Mouse (Mus musculus): Measurements from ENCODE around the gene Nrip2. TPM values are rescaled to one million over a fixed set of nuclear protein-coding genes. Genes with fewer than 3 reads are reported as not detected.
"Not testable (repeated sequence)": the region's sequence is repeated elsewhere in the genome, so short reads cannot be mapped to it uniquely, and the experiment has no call there.

The Nrip2 gene
- polyA plus RNA-seq, 1 experiment from 2014 or later, result 2.5 TPM

DNA sequence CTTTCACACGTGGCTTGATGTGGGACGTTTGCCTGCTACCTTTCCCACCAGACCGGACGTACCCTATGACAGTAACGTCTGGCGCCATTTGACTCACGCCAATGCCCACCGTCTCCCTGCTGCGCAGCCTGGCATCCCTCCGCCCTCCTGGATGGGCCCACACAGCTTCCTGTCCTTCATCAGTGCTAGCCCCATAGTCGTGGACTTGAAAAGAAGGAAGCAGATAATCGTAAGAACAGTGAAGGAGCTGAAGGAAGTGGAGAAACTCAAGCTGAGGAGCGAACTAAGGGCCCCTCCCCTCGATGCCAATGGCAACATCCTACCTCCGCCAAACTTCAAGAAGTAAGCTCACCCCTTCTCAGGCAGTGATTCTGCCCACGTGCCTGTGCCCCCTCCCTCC lies 19.5 kb upstream of the Nrip2 start:
- no peak for ATAC-seq (ENCODE audit: insufficient number of reproducible peaks, insufficient read depth, low FRiP score, low read depth)
- no peaks in the 10 kb centered on the region for H3K27me3 ChIP-seq (ENCODE audit: control insufficient read depth, insufficient read depth, low read length)
- no peak overlapping the region for H3K9ac ChIP-seq (ENCODE audit: low read length)
- H3K36me3 ChIP-seq (ENCODE audit: control insufficient read depth, insufficient read depth, low read length), result peaks cover 18% of the 10 kb centered on the region
- no peaks in the 10 kb centered on the region for H3K9me3 ChIP-seq (ENCODE audit: control insufficient read depth, low read length)
- no peak overlapping the region for H3K27ac ChIP-seq (replicated peaks in 1 of 2; ENCODE audit: control insufficient read depth in 1 of 2, insufficient read depth in 1 of 2, low read depth in 2 of 2, low read length in 2 of 2)
- no peak overlapping the region for H3K4me2 ChIP-seq (ENCODE audit: low read length)
- peaks cover 0 to 4% of the 10 kb centered on the region in 2 experiments; a peak in 1 of 4 replicates for H3K4me1 ChIP-seq (ENCODE audit: control insufficient read depth in 2 of 2, insufficient read depth in 2 of 2, low read length in 2 of 2)
- WGBS, result 75% methylated on average over 16 of the region's 16 CpGs
- no peak overlapping the region for H3K4me3 ChIP-seq (ENCODE audit: control insufficient read depth in 1 of 2, insufficient read depth in 1 of 2, low read depth in 1 of 2, low read length in 2 of 2)

DNA sequence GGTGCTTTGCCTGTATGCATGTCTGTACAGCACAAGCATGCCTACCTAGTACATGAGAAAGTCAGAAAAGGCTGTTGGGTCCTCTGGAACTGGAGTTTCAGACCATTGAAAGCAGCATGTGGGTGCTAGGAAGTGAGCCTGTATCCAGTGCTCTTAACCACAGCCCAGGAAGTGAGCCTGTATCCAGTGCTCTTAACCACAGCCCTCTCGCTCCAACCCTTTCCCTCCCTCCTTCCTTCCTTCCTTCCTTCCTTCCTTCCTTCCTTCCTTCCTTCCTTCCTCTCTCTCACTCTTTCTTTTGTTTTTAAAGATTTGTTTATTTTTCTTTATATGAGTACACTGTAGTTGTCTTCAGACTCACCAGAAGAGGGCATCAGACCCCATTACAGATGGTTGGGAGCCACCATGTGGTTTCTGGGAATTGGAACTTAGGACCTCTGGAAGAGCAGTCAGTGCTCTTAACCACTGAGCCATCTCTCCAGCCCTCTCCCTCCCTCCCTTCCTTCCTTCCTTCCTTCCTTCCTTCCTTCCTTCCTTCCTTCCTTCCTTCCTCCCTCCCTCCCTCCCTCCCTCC lies 18.4 kb upstream of the Nrip2 start:
- not testable (repeated sequence) for ATAC-seq (ENCODE audit: insufficient number of reproducible peaks, insufficient read depth, low FRiP score, low read depth)
- WGBS, result 69% methylated on average over 1 of the region's 1 CpGs

GRCm38 (mm10) chr6:128381254-128381653 lies 17.8 kb upstream of the Nrip2 start:
- ATAC-seq (ENCODE audit: insufficient number of reproducible peaks, insufficient read depth, low FRiP score, low read depth), result no peak
- WGBS, result 74% methylated on average over 3 of the region's 3 CpGs
- H3K4me2 ChIP-seq (ENCODE audit: low read length), result no peak overlapping the region

More for the DNA sequence above, 18.4 kb upstream of the Nrip2 start:
- not testable (repeated sequence) for H3K9ac ChIP-seq (ENCODE audit: low read length); H3K4me2 ChIP-seq (ENCODE audit: low read length); H3K4me3 ChIP-seq (ENCODE audit: control insufficient read depth in 1 of 2, insufficient read depth in 1 of 2, low read depth in 1 of 2, low read length in 2 of 2); H3K27ac ChIP-seq (replicated peaks in 1 of 2; ENCODE audit: control insufficient read depth in 1 of 2, insufficient read depth in 1 of 2, low read depth in 2 of 2, low read length in 2 of 2); H3K27me3 ChIP-seq (ENCODE audit: control insufficient read depth, insufficient read depth, low read length); H3K4me1 ChIP-seq (ENCODE audit: control insufficient read depth in 2 of 2, insufficient read depth in 2 of 2, low read length in 2 of 2); H3K9me3 ChIP-seq (ENCODE audit: control insufficient read depth, low read length)
- peaks cover 12% of the 10 kb centered on the region for H3K36me3 ChIP-seq (ENCODE audit: control insufficient read depth, insufficient read depth, low read length)

GRCm38 (mm10) chr6:128383752-128384151 lies 15.3 kb upstream of the Nrip2 start:
- no peaks in the 10 kb centered on the region for H3K4me1 ChIP-seq (ENCODE audit: control insufficient read depth in 2 of 2, insufficient read depth in 2 of 2, low read length in 2 of 2)
- H3K4me3 ChIP-seq (ENCODE audit: control insufficient read depth in 1 of 2, insufficient read depth in 1 of 2, low read depth in 1 of 2, low read length in 2 of 2), result no peak overlapping the region
- no peak overlapping the region for H3K9ac ChIP-seq (ENCODE audit: low read length)
- H3K9me3 ChIP-seq (ENCODE audit: control insufficient read depth, low read length), result no peaks in the 10 kb centered on the region
- 75% methylated on average over 7 of the region's 7 CpGs for WGBS
- no peak overlapping the region for H3K27ac ChIP-seq (replicated peaks in 1 of 2; ENCODE audit: control insufficient read depth in 1 of 2, insufficient read depth in 1 of 2, low read depth in 2 of 2, low read length in 2 of 2)
- no peak overlapping the region for H3K4me2 ChIP-seq (ENCODE audit: low read length)
- ATAC-seq (ENCODE audit: insufficient number of reproducible peaks, insufficient read depth, low FRiP score, low read depth), result no peak
- H3K27me3 ChIP-seq (ENCODE audit: control insufficient read depth, insufficient read depth, low read length), result no peaks in the 10 kb centered on the region
- no peaks in the 10 kb centered on the region for H3K36me3 ChIP-seq (ENCODE audit: control insufficient read depth, insufficient read depth, low read length)

More at GRCm38 (mm10) chr6:128381254-128381653, 17.8 kb upstream of the Nrip2 start:
- Histone ChIP-seq H3K9me3 (ENCODE audit: control insufficient read depth, low read length) (no peaks in the 10 kb centered on the region), H3K4me3 (ENCODE audit: control insufficient read depth in 1 of 2, insufficient read depth in 1 of 2, low read depth in 1 of 2, low read length in 2 of 2) (no peak overlapping the region), H3K27ac (replicated peaks in 1 of 2; ENCODE audit: control insufficient read depth in 1 of 2, insufficient read depth in 1 of 2, low read depth in 2 of 2, low read length in 2 of 2) (no peak overlapping the region), H3K27me3 (ENCODE audit: control insufficient read depth, insufficient read depth, low read length) (no peaks in the 10 kb centered on the region), H3K9ac (ENCODE audit: low read length) (no peak overlapping the region), H3K36me3 (ENCODE audit: control insufficient read depth, insufficient read depth, low read length) (peaks cover 7% of the 10 kb centered on the region), H3K4me1 (ENCODE audit: control insufficient read depth in 2 of 2, insufficient read depth in 2 of 2, low read length in 2 of 2) (no peaks in the 10 kb centered on the region)

DNA sequence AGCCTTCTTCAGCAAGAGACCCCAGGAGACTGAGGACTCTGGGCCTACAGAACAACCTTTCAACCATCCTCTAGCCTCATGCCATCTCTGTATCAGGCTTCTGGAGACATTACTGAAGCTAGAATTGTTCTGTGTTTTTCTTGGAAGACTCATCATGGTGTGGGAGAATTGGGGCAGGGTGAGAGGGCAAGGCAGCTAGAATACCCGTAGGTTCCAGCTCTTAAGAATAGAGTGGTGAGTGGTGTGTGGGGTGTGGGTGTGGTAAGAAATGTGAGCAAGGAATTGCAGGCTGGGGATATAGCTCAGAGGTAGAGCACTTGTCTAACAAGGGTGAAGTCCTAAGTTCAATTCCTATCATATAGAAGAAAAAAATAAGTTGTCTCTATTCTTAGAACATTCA lies 14.1 kb upstream of the Nrip2 start:
- WGBS, result 49% methylated on average over 1 of the region's 1 CpGs
- Histone ChIP-seq H3K9ac (ENCODE audit: low read length) (no peak overlapping the region), H3K4me3 (ENCODE audit: control insufficient read depth in 1 of 2, insufficient read depth in 1 of 2, low read depth in 1 of 2, low read length in 2 of 2) (no peak overlapping the region), H3K9me3 (ENCODE audit: control insufficient read depth, low read length) (no peaks in the 10 kb centered on the region), H3K4me1 (ENCODE audit: control insufficient read depth in 2 of 2, insufficient read depth in 2 of 2, low read length in 2 of 2) (no peaks in the 10 kb centered on the region), H3K27ac (replicated peaks in 1 of 2; ENCODE audit: control insufficient read depth in 1 of 2, insufficient read depth in 1 of 2, low read depth in 2 of 2, low read length in 2 of 2) (no peak overlapping the region), H3K4me2 (ENCODE audit: low read length) (no peak overlapping the region), H3K27me3 (ENCODE audit: control insufficient read depth, insufficient read depth, low read length) (no peaks in the 10 kb centered on the region), H3K36me3 (ENCODE audit: control insufficient read depth, insufficient read depth, low read length) (no peaks in the 10 kb centered on the region)
- ATAC-seq (ENCODE audit: insufficient number of reproducible peaks, insufficient read depth, low FRiP score, low read depth), result no peak

GRCm38 (mm10) chr6:128389185-128389584 lies 9.9 kb upstream of the Nrip2 start:
- Histone ChIP-seq H3K9me3 (ENCODE audit: control insufficient read depth, low read length) (no peaks in the 10 kb centered on the region), H3K27me3 (ENCODE audit: control insufficient read depth, insufficient read depth, low read length) (no peaks in the 10 kb centered on the region), H3K4me2 (ENCODE audit: low read length) (no peak overlapping the region), H3K9ac (ENCODE audit: low read length) (no peak overlapping the region), H3K4me1 (ENCODE audit: control insufficient read depth in 2 of 2, insufficient read depth in 2 of 2, low read length in 2 of 2) (no peaks in the 10 kb centered on the region; a peak in 1 of 4 replicates), H3K27ac (replicated peaks in 1 of 2; ENCODE audit: control insufficient read depth in 1 of 2, insufficient read depth in 1 of 2, low read depth in 2 of 2, low read length in 2 of 2) (no peak overlapping the region), H3K36me3 (ENCODE audit: control insufficient read depth, insufficient read depth, low read length) (no peaks in the 10 kb centered on the region), H3K4me3 (ENCODE audit: control insufficient read depth in 1 of 2, insufficient read depth in 1 of 2, low read depth in 1 of 2, low read length in 2 of 2) (no peak overlapping the region)
- ATAC-seq (ENCODE audit: insufficient number of reproducible peaks, insufficient read depth, low FRiP score, low read depth), result no peak
- WGBS, result 78% methylated on average over 1 of the region's 1 CpGs

GRCm38 (mm10) chr6:128390683-128391082 lies 8.4 kb upstream of the Nrip2 start:
- Histone ChIP-seq H3K27me3 (ENCODE audit: control insufficient read depth, insufficient read depth, low read length) (no peaks in the 10 kb centered on the region), H3K27ac (replicated peaks in 1 of 2; ENCODE audit: control insufficient read depth in 1 of 2, insufficient read depth in 1 of 2, low read depth in 2 of 2, low read length in 2 of 2) (no peak overlapping the region), H3K9me3 (ENCODE audit: control insufficient read depth, low read length) (no peaks in the 10 kb centered on the region), H3K4me1 (ENCODE audit: control insufficient read depth in 2 of 2, insufficient read depth in 2 of 2, low read length in 2 of 2) (no peaks in the 10 kb centered on the region; a peak in 1 of 4 replicates), H3K9ac (ENCODE audit: low read length) (no peak overlapping the region), H3K4me2 (ENCODE audit: low read length) (no peak overlapping the region), H3K36me3 (ENCODE audit: control insufficient read depth, insufficient read depth, low read length) (no peaks in the 10 kb centered on the region), H3K4me3 (ENCODE audit: control insufficient read depth in 1 of 2, insufficient read depth in 1 of 2, low read depth in 1 of 2, low read length in 2 of 2) (no peak overlapping the region)
- WGBS, result 68% methylated on average over 1 of the region's 1 CpGs
- ATAC-seq (ENCODE audit: insufficient number of reproducible peaks, insufficient read depth, low FRiP score, low read depth), result no peak

Measured in heart, embryonic 14.5 days (tissue).